Mouse (Mus musculus) brain, embryonic 18.5 days (tissue): ENCODE results near the gene Pdzrn4.

Experiments used
- DNase-seq: peaks from one replicate; pipeline ENCODE4 v3.0.0-alpha.2; 2012; ENCODE audit warnings: low read depth, low spot score

Pdzrn4 gene

DNA sequence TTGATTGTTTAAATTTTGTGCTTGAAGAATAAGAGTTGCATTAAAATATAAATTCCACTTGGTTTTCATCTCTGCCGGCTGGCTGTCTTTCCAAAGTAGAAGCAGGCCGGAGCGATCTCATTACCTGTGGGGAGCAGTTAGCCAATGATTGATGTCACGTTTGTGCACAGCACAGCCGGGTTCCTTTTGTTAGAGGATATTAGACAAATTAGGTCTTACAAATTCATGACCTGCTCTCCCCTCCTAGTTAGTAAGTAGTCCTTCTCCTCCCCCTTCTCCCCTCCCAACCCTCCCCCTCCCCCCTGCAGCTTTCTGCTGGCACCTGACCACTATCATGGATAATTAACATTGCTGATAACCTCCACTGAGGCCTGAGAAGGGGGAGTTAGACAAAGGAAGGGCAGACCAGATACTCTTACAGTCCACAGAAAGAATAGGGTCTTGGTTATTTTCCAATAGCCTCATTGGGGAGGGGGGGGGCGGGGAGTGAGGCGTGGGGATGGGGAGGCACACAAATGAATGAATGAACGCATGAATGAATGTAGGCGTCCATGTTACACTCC, 103.7 kb downstream of the Pdzrn4 start:
- DNase-seq: no peak

DNA sequence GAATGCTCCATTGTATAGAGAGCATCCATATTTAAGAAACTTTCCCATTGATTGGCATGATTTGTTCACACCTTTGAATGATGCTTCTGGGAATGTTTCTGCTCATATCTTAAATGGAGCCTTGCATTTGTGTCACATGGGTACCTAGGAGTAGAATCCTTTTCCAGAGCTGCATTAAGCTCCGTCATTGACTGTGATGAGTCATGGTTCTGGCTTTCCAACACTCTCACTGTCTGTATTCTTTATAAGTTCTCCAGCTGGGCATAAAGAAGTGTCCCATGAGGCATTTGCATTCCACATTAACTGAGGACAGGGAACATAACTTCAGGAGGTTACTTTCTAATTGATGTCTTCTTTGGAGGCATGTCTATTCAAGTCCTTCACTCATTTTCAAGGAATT, 106.1 kb downstream of the Pdzrn4 start:
- no peak for DNase-seq

DNA sequence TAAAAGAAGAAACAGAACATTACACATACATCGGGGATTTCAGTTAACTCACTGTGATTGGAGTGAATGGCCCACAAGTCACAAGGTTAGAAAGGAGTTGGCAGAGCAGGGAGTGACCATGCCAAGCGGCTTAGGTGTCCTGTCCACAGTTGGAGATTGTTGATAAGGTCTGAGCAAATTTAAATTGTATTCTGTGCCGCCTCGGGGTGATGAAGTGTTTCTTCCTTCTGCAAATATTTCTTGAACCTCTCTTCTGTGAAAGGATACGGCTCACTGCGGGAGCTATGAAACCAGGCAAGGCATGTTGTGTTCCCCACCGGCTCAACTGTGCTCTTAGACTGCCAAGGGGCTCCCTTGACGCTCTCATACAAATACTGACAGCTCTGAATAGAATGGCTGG, 112.7 kb downstream of the Pdzrn4 start:
- DNase-seq: no peak

DNA sequence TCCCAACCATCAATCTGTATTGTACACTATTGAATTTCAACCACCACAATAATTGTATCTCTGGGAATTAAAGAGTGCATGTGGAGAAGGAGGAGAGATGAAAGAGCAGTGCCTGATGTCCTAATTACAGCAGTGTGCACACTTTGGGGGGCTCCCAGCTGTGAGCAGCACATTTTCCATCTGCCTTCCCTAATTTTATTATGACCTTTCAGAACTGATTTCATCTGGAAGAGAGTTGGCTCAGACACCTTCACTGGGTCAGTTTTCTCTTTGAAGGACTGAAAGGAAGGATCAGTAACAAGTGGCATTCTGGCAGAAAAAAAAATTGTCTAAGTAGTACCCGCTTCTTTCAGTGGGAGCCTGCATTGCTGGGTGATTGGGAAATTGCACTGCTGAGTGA, 119.0 kb downstream of the Pdzrn4 start:
- no peak for DNase-seq

DNA sequence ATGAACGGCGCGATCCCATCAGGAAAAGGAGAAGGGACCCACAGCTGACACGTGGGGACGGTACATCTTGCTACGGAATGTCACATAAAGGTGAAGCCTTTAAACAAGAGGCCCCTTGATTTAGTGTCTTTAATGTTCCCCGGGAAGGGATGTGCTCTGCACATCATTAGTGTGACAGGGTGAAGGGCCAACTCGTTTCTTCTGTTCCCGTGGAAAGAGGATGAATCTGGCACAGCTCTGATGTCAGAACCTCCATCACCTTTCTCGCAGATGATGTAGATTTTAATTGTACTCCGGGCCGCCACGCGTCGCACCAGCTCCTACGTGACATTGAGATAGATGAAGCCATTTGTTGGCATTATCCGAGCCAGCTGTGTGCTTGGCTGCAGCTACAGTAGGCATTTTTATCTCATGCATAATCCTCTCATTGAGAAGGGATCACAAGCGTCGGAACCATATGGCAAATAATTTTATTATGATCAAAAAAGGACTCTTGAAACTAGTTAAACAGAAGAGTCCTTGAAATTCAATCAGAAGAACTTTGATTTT, 124.1 kb downstream of the Pdzrn4 start:
- no peak for DNase-seq

DNA sequence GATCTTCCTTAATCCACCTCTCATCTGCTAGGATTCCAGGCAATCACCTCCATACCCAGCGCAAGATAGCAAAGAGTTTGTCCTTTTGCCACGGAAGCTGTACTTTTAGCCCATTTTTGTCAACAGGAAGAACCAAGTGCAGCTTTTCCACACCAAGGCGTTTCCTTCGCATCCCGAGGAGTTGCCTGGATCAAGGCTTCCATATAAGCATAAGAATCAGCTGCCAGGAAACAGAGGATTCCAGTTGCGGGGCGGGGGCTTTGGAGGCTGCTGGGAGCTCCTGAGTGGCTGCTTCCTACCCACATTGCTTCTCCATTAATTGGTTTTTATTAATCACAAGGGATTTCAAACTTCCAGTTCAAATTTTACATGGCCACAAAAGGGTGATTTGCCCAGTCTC, 125.0 kb downstream of the Pdzrn4 start:
- no peak for DNase-seq

DNA sequence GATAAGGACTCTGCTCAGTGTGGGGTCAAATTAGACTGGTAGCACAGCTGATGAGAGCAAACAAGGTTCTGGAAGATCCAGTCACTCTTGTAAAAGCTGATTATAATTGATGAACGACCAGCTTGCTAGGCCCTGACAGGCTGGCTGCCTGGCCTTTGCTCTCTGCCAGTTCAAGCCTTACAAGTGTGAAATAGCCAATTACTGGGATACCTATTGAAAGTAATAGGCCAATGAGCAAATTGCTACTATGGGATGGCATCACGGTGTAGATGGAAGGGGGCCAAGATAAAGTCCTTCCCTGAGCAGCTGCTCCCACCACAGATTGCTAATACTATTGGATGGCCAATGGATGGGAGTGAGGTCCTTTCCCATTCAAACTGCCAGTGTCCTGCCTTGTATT, 128.2 kb downstream of the Pdzrn4 start:
- DNase-seq: no peak

DNA sequence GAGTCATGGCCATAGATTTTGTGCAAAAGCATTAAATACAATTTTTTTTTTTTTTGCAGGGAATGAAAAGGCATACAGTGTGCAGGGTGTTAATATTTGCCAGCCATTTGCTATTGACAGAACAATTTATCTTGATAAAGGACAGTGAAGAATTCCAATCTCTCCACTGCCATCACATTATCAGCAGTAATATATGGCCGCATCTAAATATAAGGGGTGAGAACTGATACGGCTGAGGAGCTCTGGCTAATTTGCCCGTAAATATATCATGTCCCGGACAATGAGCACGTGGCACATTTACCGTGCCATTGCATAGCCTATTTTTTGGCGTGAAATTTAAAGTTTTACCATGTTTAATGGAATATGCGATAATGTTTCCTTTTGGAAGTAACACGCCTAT, 128.7 kb downstream of the Pdzrn4 start:
- DNase-seq: no peak

DNA sequence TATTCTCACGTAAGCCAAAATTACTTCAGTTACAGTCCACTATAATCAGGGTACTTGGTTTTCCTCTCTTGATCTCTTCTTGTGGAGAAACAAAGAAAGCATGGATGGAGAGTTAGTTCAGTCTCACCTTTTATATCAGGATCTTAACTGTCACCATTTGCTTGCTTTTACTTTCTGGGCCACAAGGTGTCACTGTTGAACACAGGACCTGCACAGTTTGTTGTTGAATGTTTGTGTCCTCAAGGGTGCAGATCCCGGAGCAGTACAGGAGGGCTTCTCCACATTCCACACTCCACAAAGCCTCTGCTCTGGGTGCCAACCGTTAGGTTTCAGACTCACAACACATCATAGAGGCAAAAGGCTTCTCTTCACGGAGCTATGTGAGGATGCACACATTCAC, 130.1 kb downstream of the Pdzrn4 start:
- no peak for DNase-seq

DNA sequence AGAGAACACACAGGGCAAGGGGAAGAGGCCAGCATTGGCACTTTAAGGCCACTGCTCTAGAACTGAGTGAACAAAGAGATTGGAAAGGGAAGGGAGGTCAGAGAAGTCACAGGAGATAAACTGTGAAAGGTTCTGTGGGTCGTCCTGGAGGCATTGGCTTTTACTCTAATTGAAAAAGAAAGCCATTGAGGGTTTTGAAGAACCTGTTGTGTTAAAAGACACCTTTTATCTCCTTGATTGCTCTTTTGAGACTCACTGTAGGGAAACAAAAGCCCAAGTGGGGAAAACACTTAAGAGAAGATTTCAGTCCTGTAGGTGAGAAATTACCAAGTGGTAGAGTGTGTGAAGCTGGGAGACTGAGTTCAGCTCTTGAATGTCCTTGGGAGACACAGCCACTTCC, 146.6 kb downstream of the Pdzrn4 start:
- DNase-seq: no peak

DNA sequence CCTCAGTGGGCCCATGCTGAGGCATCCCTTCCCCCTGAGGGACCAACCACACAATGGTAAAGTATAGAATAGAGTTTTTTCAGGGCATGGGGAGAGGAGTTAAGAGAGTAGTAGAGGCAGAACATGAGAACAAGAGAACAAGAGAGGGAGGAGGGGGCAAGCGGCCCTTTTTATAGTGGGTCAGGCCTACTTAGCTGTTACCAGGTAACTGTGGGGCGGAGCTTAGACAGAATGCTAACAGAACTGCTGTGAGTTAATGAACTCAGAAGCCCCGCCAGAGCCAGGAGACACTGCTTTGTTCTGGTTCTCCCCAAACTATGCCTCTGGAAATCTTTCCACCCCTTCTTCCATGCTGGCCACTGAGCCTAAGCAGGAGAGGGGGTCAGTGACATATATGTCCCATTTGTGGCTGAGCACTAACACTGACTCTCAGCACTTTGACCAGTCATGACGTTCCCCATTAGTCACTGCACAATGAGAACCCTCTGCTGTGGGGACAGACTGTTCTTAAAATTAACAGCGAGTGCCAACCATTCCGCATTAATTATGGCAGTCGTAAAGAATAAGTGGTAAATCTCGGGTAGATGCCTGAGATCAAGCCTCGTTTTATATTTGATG, 150.7 kb downstream of the Pdzrn4 start:
- no peak for DNase-seq

DNA sequence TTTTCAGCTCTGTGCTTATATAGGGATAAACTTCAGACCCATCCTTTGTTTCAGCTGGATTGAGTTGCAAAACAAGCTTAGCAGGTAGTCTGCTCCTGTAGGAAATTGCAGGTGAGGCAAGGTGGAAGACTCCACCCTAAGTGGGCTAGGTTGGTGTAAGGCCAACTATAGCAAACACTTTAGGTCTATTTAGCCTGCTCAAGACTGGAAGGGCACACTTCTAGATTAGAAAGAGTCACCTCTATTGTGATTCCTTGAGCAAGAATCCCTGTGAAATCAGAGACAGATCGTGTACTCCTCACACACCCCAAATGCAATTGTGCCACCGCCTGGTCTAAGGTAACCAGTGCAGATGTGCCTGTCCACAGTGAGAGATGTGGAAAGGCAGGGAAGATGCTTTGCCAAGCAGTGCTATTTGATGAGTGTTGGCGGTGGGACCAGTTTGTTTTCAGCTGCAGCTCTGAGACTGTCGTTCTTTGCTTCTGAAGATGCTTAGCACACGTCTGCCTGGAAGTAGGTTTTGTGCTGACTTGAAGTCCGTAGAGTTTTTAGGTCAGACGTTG, 158.4 kb downstream of the Pdzrn4 start:
- no peak for DNase-seq

DNA sequence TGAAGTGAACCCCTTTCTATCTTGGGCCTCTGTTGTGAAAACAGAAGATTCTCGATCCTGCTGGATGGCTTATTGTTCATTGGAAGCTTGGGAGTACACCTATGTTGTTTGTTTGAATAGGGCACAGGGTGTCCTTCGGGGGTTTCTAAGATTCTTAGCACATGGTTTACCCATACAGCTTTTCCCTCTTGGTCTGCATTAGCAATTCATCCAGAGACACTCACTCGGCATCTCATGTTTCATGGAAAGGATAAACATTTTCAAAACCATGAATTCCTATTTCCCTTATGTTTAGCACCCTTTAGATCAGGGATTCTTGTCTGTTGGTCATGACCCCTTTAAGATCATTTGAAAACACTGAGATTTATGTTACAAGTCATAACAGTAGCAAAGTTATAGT, 159.0 kb downstream of the Pdzrn4 start:
- no peak for DNase-seq

DNA sequence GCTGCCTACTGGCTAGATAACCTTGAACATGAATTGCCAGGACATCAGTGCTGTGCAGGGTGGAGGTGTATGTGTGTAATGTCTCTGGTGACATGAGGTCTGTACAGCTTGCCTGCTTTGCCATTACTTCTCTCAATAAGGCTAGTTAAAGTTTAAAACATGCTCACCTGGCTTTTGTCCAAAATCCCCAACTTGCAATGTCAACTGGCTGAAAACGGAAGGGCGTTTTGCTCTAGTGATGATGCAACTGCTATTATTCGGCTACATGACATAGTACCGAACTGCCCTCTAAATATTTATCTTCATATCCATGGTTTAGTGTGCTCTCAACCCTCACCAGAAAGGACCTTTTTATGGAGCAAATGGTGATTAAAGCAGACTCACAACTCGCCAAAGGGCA, 161.9 kb downstream of the Pdzrn4 start:
- no peak for DNase-seq

DNA sequence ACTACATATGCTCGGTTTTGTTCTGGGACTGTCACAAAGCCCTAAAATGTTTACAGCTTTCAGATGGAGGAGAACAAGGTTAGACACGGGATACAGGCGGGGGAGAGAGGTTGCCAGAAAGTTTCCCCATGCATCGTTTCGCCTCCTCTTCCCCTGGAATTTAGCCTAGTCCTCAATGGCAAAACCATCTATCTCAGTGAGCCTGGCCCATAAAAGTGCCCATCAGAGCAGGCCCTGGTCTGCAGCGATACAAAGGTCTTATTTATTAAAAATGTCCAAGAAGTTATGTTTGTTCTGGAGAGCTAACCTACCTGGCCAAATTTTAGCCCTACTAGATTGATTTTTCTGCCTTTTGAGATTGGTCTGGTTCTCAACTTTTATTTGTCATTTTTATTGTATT, 165.5 kb downstream of the Pdzrn4 start:
- no peak for DNase-seq

DNA sequence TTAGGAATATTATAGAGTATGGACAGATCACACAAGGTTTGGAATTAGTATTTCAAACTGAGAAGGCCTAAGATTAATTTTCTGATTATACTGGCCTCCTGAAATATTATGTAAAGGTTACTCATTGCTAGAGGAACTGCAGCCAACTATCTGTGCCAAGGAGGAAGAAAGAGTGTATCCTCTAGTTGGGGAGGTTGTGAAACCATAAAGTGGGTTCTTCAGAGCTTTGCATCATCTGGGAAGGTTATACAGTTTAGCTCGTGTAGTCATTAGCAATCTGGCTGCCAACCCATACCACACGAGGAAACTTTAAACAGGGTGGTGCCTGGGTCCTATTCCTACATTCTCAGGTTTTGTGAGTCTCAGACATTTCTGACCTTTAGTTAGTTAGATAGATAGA, 166.9 kb downstream of the Pdzrn4 start:
- DNase-seq: no peak

DNA sequence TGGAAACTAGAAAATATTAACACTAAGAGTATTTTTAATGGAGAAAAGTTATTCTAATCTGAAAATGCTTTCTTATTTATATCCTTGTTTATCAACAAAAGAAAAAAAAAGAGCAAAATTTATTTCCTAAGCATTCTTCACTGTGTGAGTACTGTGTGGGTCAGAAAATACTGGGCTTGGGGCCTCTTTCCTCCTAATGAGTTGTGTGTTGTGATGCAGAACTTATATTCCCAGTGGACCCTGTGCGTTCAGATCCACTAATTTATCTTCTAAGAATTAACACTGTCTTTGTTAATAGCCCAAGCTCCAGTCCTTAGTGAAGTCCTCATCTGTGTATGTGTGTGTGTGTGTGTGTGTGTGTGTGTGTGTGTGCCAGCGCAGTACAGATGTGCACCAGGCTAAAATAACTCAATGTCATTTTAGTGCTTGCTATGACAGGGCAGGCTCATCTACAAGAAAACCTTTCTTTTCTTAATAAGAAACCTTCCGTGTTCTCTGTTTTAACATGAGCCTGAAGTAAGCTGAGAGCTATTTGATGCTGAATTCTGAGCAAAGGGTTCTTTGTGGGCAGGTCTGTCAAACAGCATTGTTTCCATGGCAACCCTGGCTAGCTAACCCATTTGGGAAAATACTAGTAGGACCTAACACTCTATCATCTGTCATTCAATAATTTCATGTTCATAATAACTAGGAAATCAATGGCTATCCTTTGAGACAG, 174.0 kb downstream of the Pdzrn4 start:
- DNase-seq: peak; percentile 69

DNA sequence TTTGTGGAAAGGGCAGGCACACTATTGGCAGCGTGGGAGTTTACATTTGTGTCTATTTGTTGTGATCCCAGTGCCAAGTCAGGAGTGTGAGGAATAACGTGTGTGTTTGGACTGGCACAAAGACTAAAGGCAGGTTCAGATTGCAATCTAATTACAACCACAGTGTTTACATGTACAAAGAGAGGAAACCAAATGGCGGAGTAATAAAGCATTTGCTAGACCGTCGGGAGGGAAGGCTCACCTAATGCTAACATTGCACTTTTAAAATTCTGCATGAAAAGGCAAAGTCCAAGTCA, 174.5 kb downstream of the Pdzrn4 start:
- DNase-seq: no peak

DNA sequence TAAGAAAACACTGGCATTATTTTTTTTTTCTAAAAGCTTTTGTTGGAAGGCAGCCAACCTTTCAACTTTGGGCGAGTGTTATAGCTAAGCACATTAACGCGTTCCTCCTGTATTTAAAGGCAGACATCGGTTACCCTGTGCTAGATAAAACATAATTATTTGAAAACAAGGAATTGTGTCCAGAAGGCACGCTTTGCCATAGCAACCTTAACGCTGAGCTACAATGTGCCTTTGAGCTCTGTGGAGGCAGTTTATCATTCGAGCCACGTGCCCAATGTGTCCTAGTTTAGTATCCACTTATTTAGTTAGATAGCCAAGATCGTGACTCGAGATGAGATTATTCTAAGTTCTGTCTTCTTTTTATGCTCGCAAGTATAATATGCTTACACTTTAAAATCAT, 180.8 kb downstream of the Pdzrn4 start:
- no peak for DNase-seq

DNA sequence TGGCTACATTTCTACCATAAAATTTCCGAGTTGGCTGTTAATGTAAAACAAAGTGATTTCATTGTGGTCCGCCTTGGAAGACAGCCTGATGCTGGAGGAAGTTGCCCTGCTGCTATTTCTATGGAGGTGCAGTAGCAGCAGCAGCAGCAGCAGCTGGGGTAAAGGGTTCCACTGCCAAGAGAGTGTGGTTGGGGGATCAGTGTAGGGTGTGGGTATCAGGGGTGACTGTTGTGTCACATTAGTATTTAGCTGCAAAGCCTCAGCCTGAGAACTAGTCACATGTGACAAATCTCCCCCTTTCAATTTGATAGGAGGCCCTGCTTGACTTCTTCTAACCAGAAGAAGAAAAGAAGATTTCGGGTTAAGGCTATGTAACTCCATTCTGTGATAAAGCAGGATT, 183.5 kb downstream of the Pdzrn4 start:
- no peak for DNase-seq

DNA sequence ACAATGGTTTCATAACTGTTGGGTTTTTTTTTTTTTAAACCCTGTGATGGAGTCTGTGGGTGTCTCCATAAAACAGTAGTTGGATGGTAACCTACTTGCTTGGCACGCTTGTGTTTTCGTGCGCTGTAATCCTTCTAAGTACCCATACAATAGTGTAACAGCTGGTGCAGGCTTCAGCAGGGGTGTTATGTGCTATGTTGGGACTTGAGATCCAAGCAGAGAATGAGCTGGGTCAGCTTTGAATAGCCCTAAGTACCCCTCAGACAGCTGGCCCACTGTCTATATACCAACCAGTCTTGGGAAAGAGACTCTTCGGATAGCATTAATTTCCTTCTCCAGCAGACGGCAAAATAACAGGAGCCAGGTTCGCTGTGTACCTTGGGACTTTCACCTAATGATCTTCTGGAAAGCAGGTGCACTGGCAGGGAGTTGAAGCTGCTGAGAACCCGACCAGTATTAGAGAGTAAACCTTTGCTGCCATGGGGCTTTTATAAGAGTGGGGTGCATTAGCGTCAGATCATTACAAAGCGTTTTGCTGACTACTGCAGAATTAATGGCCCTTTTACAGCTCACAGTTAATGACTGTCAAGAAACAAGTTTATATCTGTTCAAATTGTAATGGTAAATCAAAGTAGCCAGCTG, 184.2 kb downstream of the Pdzrn4 start:
- no peak for DNase-seq

DNA sequence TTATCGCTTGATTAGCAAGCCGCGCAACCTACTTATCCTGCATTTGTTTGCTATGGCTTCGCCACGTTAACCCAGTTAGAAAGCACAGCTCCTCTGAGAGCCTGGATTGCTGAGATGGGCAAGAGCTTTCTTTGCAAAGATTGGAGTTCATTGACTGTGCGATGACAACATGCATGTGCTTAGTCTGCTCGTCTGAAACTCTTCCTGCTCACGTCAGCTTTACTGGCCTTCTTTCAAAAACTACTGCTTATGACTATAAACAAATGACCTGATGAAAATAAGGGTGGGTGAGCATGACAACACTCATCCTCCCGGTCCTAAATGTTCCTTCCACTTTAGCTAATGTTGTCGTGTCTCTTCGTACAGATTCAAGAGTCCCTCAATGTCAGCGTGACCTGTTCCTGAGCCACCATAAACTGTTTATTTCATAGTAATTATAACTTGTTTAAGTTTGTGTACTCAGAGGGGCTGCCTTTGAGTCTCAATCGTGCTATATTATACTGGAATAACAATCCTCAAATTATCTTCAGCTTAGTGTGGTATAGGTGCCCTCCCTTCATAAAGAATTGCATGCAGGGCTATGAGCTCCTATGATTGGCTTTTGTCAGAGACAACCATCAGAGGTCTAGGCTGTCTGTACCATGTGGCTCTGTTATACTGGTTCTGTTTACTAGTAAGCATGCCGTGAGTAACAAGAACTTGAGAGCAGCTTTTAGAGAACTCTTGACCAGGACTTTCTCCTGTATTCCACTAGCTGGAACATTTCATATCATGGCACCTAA, 187.9 kb downstream of the Pdzrn4 start:
- DNase-seq: no peak
